21 mouse cellular contexts compared by ENCODE assay signal in genomic region chr13:30813464-30813863, GRCm38 (mm10).
A peak's percentile ranks its signal among the peaks of the same experiment; 100 is the strongest.
DNase-seq lines count a peak whose midpoint lies in the region; TF ChIP-seq lines count a peak whose summit lies in the region.
"Had no signal": no experiment of that assay in that cellular context is flagged by ENCODE, and none has a peak within 500 bp of the region (broad histone marks: within the 10 kb centered on the region; RNA-seq: fewer than 3 reads in every experiment).

No protein-coding gene starts in this region.

- H3K4me3 ChIP-seq in CH12.LX (replicated peaks in 1 of 3; ENCODE audit: low read depth in 2 of 3, low read length in 2 of 3, poor library complexity in 1 of 3), result no peak overlapping the region
- H3K4me3 ChIP-seq in left cerebral cortex, adult 2 months, result no peak overlapping the region
- H3K4me3 ChIP-seq: forebrain, embryonic 13.5 days; gastrocnemius, adult 2 months; heart, embryonic 15.5 days had no signal

- peaks cover 19 to 47% of the 10 kb centered on the region in 2 experiments for H3K36me3 ChIP-seq in CH12.LX (replicated peaks in 1 of 2; ENCODE audit: control insufficient read depth in 1 of 2, insufficient read depth in 1 of 2, low read length in 1 of 2)

- peaks cover 12 to 27% of the 10 kb centered on the region in 2 experiments for H3K4me1 ChIP-seq in CH12.LX (ENCODE audit: control insufficient read depth in 1 of 2, insufficient read depth in 2 of 2)
- H3K4me1 ChIP-seq: forebrain, embryonic 13.5 days; heart, embryonic 15.5 days had no signal

- no peak overlapping the region for H3K4me2 ChIP-seq in CH12.LX (ENCODE audit: insufficient read depth, low read depth, poor library complexity, severe bottlenecking)
- H3K4me2 ChIP-seq: forebrain, embryonic 13.5 days; heart, embryonic 15.5 days; hindbrain, embryonic 14.5 days; midbrain, embryonic 11.5 days had no signal

- H3K9me3 ChIP-seq in CH12.LX (replicated peaks; ENCODE audit: low read length), result peaks cover 3% of the 10 kb centered on the region
- H3K9me3 ChIP-seq: forebrain, embryonic 13.5 days; heart, embryonic 15.5 days had no signal

- TF ChIP-seq POLR2A in CH12.LX (IDR thresholded peaks at IDR 0.05; ENCODE audit: low read depth, low read length), result no peak

- no peaks in the 10 kb centered on the region for H3K27me3 ChIP-seq in CH12.LX (replicated peaks)
- H3K27me3 ChIP-seq: forebrain, embryonic 13.5 days; heart, embryonic 15.5 days had no signal

- no peak for TF ChIP-seq EP300 in CH12.LX (IDR thresholded peaks at IDR 0.05; ENCODE audit: low read length)

- no peak overlapping the region for H3K27ac ChIP-seq in CH12.LX (ENCODE audit: insufficient read depth, low read depth)
- no peak overlapping the region for H3K27ac ChIP-seq in left cerebral cortex, adult 2 months
- H3K27ac ChIP-seq: forebrain, embryonic 13.5 days; gastrocnemius, adult 2 months; heart, embryonic 15.5 days; hindbrain, embryonic 14.5 days; macrophage had no signal

- dilution Hi-C loops in CH12.LX (cut with MboI; ENCODE audit: extremely low pct_ligation_motif_present, extremely low pct_unique_long_range_greater_than_20kb, low sequenced_read_pairs), result no loop called here

- no peak overlapping the region for H3K9ac ChIP-seq in CH12.LX (ENCODE audit: insufficient read depth, low read depth)
- H3K9ac ChIP-seq: forebrain, embryonic 13.5 days; heart, embryonic 15.5 days; hindbrain, embryonic 14.5 days had no signal

- in situ Hi-C loops in CH12.LX (cut with MboI; ENCODE audit: low pct_ligation_motif_present, low pct_unique_long_range_greater_than_20kb, low sequenced_read_pairs), result no loop called here

- no peaks in the 10 kb centered on the region for H3K79me2 ChIP-seq in CH12.LX (replicated peaks; ENCODE audit: control insufficient read depth, extremely low read depth, insufficient read depth, poor library complexity, severe bottlenecking)

- TF ChIP-seq CTCF in CH12.LX (conservative IDR thresholded peaks at IDR 0.05 in 1 of 2, IDR thresholded peaks at IDR 0.05 in 1 of 2; ENCODE audit: low read depth in 2 of 2, low read length in 2 of 2), result no peak
- TF ChIP-seq CTCF in left cerebral cortex, adult 2 months (IDR thresholded peaks at IDR 0.05), result no peak

- TF ChIP-seq RAD21 in CH12.LX (IDR thresholded peaks at IDR 0.05; ENCODE audit: low read depth, low read length), result no peak

- intact Hi-C loops in left cerebral cortex, adult 2 months (cut with DNase I), result no loop called here

- peak; percentile 46 for DNase-seq in CD4-positive helper T cell, adult 2 months (ENCODE audit: low read depth, low spot score)
- DNase-seq in CH12.LX (ENCODE audit: extremely low read depth), result peak; percentile 54
- peak; percentile 69 for DNase-seq in induced T-regulatory cell, adult 2 months (ENCODE audit: low read depth)
- DNase-seq in thymus, postnatal 25 days, result peak; percentile 32
- no peak for DNase-seq in left cerebral cortex, adult 2 months (ENCODE audit: extremely low spot score in 1 of 2, low spot score in 2 of 2)
- DNase-seq in gastrocnemius, postnatal 4 days (ENCODE audit: low spot score in 2 of 2), result no peak
- DNase-seq in frontal cortex, postnatal 36 days (ENCODE audit: low spot score in 2 of 2), result no peak
- DNase-seq: adrenal gland, adult 2 months; cerebellum, adult 2 months; cerebellum, postnatal 25 days; gastrocnemius, adult 2 months; heart, postnatal 36 days; kidney, adult 9 months; kidney, postnatal 14 days; right cerebral cortex, postnatal 25 days; spleen, adult 18-20 months had no signal

TF ChIP-seq in CH12.LX, 34 proteins besides CTCF, POLR2A, EP300 and RAD21:
- TF ChIP-seq RCOR1 (conservative IDR thresholded peaks at IDR 0.05; ENCODE audit: low read depth, low read length), result no peak
- TF ChIP-seq HCFC1 (IDR thresholded peaks at IDR 0.05; ENCODE audit: low read depth, low read length), result no peak
- 0 out of 2 replicates have a peak, but pooled peaks have one; percentile 30 for TF ChIP-seq SIN3A (IDR thresholded peaks at IDR 0.05; ENCODE audit: low read length)
- no peak for TF ChIP-seq MXI1 (IDR thresholded peaks at IDR 0.05; ENCODE audit: low read depth, low read length)
- TF ChIP-seq BHLHE40 (IDR thresholded peaks at IDR 0.05; ENCODE audit: low read depth, low read length), result peak; percentile 58
- no peak for TF ChIP-seq JUN (IDR thresholded peaks at IDR 0.05; ENCODE audit: insufficient read depth, low read depth, low read length)
- TF ChIP-seq USF2 (conservative IDR thresholded peaks at IDR 0.05; ENCODE audit: low read depth, low read length), result no peak
- TF ChIP-seq CHD2 (IDR thresholded peaks at IDR 0.05; ENCODE audit: low read length), result no peak
- TF ChIP-seq TCF12 (IDR thresholded peaks at IDR 0.05; ENCODE audit: low read depth, low read length), result 0 out of 2 replicates have a peak, but pooled peaks have one; percentile 16

Comparison
In these comparisons a context has a peak if more than half of its experiments do, and no peak if none do; other contexts are left out.
1. DNase-seq: peak in CD4-positive helper T cell, adult 2 months (single experiment), CH12.LX (single experiment), induced T-regulatory cell, adult 2 months (single experiment) and thymus, postnatal 25 days (single experiment); none in left cerebral cortex, adult 2 months (0 of 2), gastrocnemius, postnatal 4 days (0 of 2) and frontal cortex, postnatal 36 days (0 of 2).